Mouse (Mus musculus) ES-E14 (cell line): ENCODE data around the gene Tmprss3.

Source experiments
- CHD2 ChIP-seq: IDR thresholded peaks from 2 replicates; pipeline ENCODE4 v1.6.1; 2014; ENCODE audit warnings: mild to moderate bottlenecking, low read depth, low read length, inconsistent platforms
- HCFC1 ChIP-seq: IDR thresholded peaks from 2 replicates; pipeline ENCODE4 v1.6.1; 2012; ENCODE audit warnings: low read length, inconsistent platforms, borderline replicate concordance; ENCODE audit not compliant: insufficient read depth
- MAFK ChIP-seq: IDR thresholded peaks from 2 replicates; pipeline ENCODE4 v1.6.1; 2014; ENCODE audit warnings: mild to moderate bottlenecking, low read depth, low read length, inconsistent platforms; ENCODE audit not compliant: insufficient read depth
- ZNF384 ChIP-seq: IDR thresholded peaks from 2 replicates; pipeline ENCODE4 v1.6.1; 2012; ENCODE audit warnings: low read depth, low read length, inconsistent platforms

DNA sequence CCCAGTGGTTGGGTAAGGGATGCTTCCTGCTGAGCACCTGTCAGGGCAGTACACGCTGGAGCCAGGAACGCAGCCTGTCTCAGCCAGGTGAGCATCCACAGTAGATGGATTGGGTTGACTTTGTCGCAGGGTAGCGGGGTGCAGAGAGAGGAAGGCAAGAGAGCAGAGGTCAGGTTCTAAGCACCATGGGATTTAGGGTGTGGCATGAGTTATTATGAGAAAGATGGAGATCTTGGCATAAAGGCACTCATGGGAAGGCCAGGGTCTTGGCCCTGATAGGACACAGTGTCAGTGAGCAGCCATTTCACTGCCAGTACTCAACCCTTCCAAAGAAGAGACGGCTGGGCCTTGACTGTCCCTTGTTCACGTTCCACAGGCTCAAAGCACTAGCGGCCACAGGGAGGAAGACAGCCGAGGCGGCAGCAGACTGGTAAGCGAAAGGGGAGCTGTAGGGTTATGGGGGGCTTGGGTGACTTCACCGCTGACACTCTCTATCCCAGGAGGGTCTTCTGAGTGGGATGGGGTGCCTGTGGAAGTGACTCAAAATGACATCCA, 10.7 kb upstream of the Tmprss3 start:
- TF ChIP-seq MAFK (no peak), CHD2 (no peak), ZNF384 (no peak), HCFC1 (no peak)
